Mouse (Mus musculus) limb, embryonic 14.5 days (tissue): Measurements from ENCODE around the gene Camsap1. TPM values are rescaled to one million over a fixed set of nuclear protein-coding genes. Genes with fewer than 3 reads are reported as not detected.

Experiments
- ATAC-seq: fragments of 200-750 bp; cut with Nextera tagmentation; 2 replicates; pipeline ENCODE4 v1.8.0; 2017; ENCODE audit warnings: low read depth, moderate number of reproducible peaks, moderate TSS enrichment; ENCODE audit not compliant: low FRiP score
- DNase-seq: peaks from one replicate; pipeline ENCODE4 v3.0.0-alpha.2; 2015; ENCODE audit warnings: low spot score
- H3K27ac ChIP-seq: fragments of 300-500 bp; sonication (generic); replicated peaks from 2 replicates; pipeline ENCODE4 v1.5.1; 2014; ENCODE audit warnings: low read depth, mild to moderate bottlenecking, low read length, moderate library complexity, mixed read lengths
- H3K27me3 ChIP-seq: fragments of 300-500 bp; sonication (generic); 2 replicates; pipeline ENCODE4 v1.6.1; 2014; ENCODE audit warnings: low read length, mixed read lengths; ENCODE audit not compliant: control insufficient read depth, insufficient read depth
- H3K36me3 ChIP-seq: fragments of 300-500 bp; sonication (generic); 2 replicates; pipeline ENCODE4 v1.6.1; 2014; ENCODE audit warnings: mild to moderate bottlenecking, low read length, moderate library complexity, mixed read lengths; ENCODE audit not compliant: control insufficient read depth, insufficient read depth
- H3K4me1 ChIP-seq: fragments of 300-500 bp; sonication (generic); 2 replicates; pipeline ENCODE4 v1.6.1; 2014; ENCODE audit warnings: antibody characterized with exemption, low read length, mixed read lengths; ENCODE audit not compliant: control insufficient read depth, insufficient read depth
- H3K4me2 ChIP-seq: fragments of 300-500 bp; sonication (generic); replicated peaks from 2 replicates; pipeline ENCODE4 v1.6.1; 2014; ENCODE audit warnings: low read depth, mild to moderate bottlenecking, low read length, moderate library complexity; ENCODE audit not compliant: severe bottlenecking
- H3K4me3 ChIP-seq: fragments of 300-500 bp; sonication (generic); replicated peaks from 2 replicates; pipeline ENCODE4 v1.5.1; 2014; ENCODE audit warnings: low read length
- H3K9ac ChIP-seq: fragments of 300-500 bp; sonication (generic); 2 replicates; pipeline ENCODE4 v1.6.1; 2014; ENCODE audit warnings: mild to moderate bottlenecking, low read depth, low read length, moderate library complexity; ENCODE audit not compliant: severe bottlenecking
- H3K9me3 ChIP-seq: fragments of 300-500 bp; sonication (generic); 2 replicates; pipeline ENCODE4 v1.6.1; 2016; ENCODE audit warnings: low read length; ENCODE audit not compliant: control insufficient read depth
- POLR2A ChIP-seq: fragments of 200-500 bp; IDR thresholded peaks from 2 replicates; pipeline ENCODE4 v1.8.0; 2012; ENCODE audit warnings: inconsistent platforms, mild to moderate bottlenecking, moderate library complexity, borderline replicate concordance; ENCODE audit not compliant: insufficient read depth, insufficient read length; ENCODE audit errors: extremely low read depth
- WGBS: fragments of 180-500 bp; shearing (Covaris S2); extraction: QIAGEN DNeasy Blood & Tissue Kit; methylation state at CpG from one replicate; pipeline ENCODE4 v1.1.7; 2014; 5-methylcytosine and 5-hydroxymethylcytosine counted together
- polyA plus RNA-seq, 2 experiments: library from polyadenylated mRNA; depleted of rRNA in 1 of 2; stranded (reverse) in 1 of 2; unstranded in 1 of 2; fragments of >200 nt; fragmentation: Nextera tagmentation in 1 of 2; extraction: Ambion mirVana in 1 of 2; gene quantifications; 2 replicates each; pipeline versions ENCODE4 v1.2.1 to v1.2.3; 2012 to 2014

The Camsap1 gene
- 16.1 and 16.7 TPM in 2 replicates for polyA plus RNA-seq (2012; rRNA removed)
- 24.2 and 27.8 TPM in 2 replicates for polyA plus RNA-seq (2014; fragmentation: Nextera tagmentation; extraction: Ambion mirVana)

DNA sequence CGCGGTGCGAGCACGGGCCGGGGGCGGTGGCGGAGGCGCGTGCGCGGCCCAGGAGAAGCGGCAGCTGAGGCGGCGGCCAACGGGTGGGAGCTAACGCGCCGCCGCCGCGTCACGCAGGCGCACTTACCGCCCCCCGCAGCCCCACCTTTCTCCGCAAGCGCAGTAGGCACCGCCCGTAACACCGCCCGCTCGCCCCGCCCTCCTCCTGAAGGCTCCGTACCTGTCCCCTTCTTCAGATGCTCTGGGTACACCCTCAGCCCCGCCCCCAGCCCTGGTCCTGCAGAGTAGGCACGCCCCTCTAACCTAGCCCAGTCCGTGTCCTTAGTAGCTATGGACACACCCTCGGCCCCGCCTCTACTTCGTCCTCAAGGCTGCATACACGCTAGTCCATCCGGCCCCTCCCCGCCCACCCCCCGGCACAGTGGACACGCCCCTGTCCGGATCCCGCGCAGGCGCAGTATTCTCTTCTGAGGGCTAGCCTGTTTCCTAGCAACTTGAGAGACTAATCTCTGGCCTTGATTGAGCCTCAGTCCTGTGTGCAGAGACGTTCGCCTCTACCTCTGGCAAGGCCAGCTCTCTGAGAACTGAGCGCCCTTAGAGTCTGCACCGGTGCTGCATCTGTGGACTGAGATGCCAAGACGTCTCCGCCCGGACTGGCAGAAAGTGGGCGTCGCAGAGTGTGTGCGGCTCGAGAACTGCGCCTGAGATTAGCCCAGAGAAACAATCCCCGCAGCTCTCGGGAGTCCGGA lies at the start of gene Camsap1:
Gene Camsap1, minus strand, starts transcription at position 124 of the 749 bp plus-strand sequence.
- no peaks in the 10 kb centered on the region for H3K9me3 ChIP-seq
- peak; percentile 100 for DNase-seq
- peak within 1 kb of the TSS; percentile 91 for H3K4me3 ChIP-seq
- peak within 1 kb of the TSS; percentile 91 for H3K9ac ChIP-seq
- 0 out of 2 replicates have a peak, but pooled peaks cover 4% of the 10 kb centered on the region for H3K36me3 ChIP-seq
- H3K27me3 ChIP-seq, result no peaks in the 10 kb centered on the region
- under 1% methylated on average over 34 of the region's 64 CpGs for WGBS
- TF ChIP-seq POLR2A, result no peak
- peak within 1 kb of the TSS; percentile 86 for H3K27ac ChIP-seq
- peak; percentile 100 for ATAC-seq
- peaks cover 19% of the 10 kb centered on the region for H3K4me1 ChIP-seq
- peak within 1 kb of the TSS; percentile 82 for H3K4me2 ChIP-seq

DNA sequence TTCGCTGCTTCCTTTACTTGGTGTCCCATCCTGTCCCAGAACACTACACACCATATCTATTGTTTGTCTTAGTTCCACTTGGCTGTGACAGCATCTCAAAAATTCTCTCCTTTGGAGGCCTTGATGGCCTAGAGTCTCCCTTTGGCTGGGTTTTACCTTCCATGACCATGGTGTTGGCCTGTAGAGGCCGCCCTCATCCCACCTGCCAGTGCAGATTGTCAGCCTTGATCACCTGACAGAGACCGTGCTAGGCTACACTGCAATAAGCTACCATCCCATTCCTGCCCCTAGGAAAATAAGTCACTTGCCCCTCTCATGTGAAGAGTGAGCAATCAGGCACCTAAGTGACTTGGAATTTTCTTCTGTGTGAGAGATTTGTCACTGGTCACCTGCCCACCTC lies 47.2 kb upstream of the Camsap1 start:
- Histone ChIP-seq H3K27ac (no peak overlapping the region), H3K4me3 (no peak overlapping the region), H3K36me3 (no peaks in the 10 kb centered on the region), H3K4me2 (no peak overlapping the region), H3K9me3 (no peaks in the 10 kb centered on the region), H3K4me1 (peaks cover 8% of the 10 kb centered on the region), H3K27me3 (no peaks in the 10 kb centered on the region), H3K9ac (no peak overlapping the region)
- DNase-seq, result no peak
- ATAC-seq, result no peak
- 45% methylated on average over 3 of the region's 3 CpGs for WGBS
- TF ChIP-seq POLR2A, result no peak

DNA sequence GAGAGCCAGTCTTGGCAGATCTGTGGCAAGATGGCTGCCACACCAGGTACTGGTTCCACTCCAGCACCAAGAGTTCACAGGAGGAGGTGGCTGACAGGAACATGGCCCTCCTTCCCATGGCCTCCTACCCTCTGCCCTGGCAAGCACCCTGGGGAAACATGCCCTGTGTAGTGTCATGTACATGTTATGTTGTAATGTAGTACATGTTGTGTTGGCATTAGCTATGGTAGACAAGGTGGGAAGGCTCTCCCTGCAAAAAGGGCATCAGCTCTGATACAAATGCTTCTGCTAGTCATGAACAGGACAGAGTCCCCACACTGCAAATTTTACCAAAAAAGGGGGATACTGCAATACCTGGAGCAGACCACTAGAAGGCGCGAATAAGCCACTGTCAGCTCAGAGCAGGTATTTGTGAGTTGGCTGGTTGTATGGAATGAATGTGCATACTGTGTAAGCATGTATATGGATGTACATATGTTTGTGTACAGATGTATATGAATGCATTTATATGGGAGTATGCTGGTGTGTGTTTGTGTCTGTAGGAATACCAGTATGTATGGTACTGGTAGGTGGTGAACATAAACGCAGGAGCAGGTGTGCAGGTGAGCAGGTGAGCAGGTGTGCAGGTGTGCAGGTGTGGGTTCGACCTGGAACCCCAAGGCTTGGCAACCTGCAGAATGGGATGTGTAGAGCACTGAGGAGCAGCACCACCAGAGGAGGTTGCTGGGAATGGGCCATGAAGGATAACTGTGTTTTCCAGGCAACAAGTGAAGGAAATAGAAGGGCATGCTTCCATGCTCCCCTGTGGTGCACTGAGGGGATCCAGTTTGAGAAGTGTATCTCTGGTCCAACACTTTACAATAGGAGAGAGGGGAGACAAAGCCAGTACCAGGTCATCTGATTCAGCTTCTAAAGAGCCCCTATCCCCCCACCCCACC lies 41.3 kb upstream of the Camsap1 start:
- WGBS, result 36% methylated on average over 4 of the region's 4 CpGs
- ATAC-seq, result no peak
- Histone ChIP-seq H3K4me1 (peaks cover 8% of the 10 kb centered on the region), H3K9ac (no peak overlapping the region), H3K4me3 (no peak overlapping the region), H3K27ac (no peak overlapping the region), H3K36me3 (no peaks in the 10 kb centered on the region), H3K9me3 (no peaks in the 10 kb centered on the region), H3K4me2 (no peak overlapping the region), H3K27me3 (no peaks in the 10 kb centered on the region)
- no peak for TF ChIP-seq POLR2A
- DNase-seq, result peak; percentile 65

DNA sequence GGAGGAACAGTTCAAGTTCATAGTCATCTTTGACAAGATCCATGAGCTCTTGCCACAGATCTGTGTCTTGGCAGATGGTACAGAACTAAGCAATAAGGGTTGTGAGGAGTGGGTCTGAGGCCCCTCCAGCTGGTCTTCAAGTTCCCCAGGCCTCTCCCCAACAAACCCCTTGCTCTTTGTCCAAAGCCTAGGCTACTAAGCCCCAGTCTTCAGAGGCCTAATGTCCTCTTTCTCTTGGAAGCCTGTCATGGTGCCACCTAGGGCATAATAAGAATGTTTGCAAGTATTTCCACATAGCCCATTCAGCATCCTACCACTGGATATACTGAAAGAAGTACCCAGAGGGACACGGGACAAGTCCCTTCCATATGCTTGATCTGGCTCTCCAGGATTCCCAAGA lies 39.5 kb upstream of the Camsap1 start:
- 84% methylated on average over 1 of the region's 1 CpGs for WGBS
- ATAC-seq (no peak), DNase-seq (no peak)
- TF ChIP-seq POLR2A, result no peak
- Histone ChIP-seq H3K4me2 (no peak overlapping the region), H3K27ac (no peak overlapping the region), H3K4me1 (peaks cover 8% of the 10 kb centered on the region), H3K9ac (no peak overlapping the region), H3K27me3 (no peaks in the 10 kb centered on the region), H3K36me3 (no peaks in the 10 kb centered on the region), H3K4me3 (no peak overlapping the region), H3K9me3 (no peaks in the 10 kb centered on the region)

DNA sequence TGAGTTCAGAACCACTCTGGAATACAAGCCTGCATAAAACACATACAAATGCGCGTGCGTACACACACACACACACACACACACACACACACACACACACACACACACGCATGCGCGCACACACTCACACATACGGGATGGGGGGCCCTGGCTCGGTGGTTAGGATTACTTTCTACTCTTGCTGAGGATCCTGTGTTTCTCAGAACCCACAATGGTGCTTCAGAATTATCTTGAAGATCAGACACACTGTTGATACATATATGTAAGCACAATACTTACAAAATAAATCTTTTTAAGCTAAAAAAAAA lies 39.1 kb upstream of the Camsap1 start:
- no peak for TF ChIP-seq POLR2A
- H3K36me3 ChIP-seq, result no peaks in the 10 kb centered on the region
- no peak for DNase-seq
- no peaks in the 10 kb centered on the region for H3K27me3 ChIP-seq
- H3K27ac ChIP-seq, result no peak overlapping the region
- peaks cover 8% of the 10 kb centered on the region for H3K4me1 ChIP-seq
- H3K9me3 ChIP-seq, result no peaks in the 10 kb centered on the region
- no peak overlapping the region for H3K9ac ChIP-seq
- H3K4me3 ChIP-seq, result no peak overlapping the region
- WGBS, result 79% methylated on average over 8 of the region's 8 CpGs
- no peak overlapping the region for H3K4me2 ChIP-seq
- ATAC-seq, result no peak
